Mouse (Mus musculus): ENCODE data around the gene Aldh1l1. TPM values are rescaled to one million over a fixed set of nuclear protein-coding genes. Genes with fewer than 3 reads are reported as not detected.
A peak's percentile ranks its signal among the peaks of the same experiment; 100 is the strongest.
"Not testable (repeated sequence)": the region's sequence is repeated elsewhere in the genome, so short reads cannot be mapped to it uniquely, and the experiment has no call there.

Aldh1l1 gene
- polyA plus RNA-seq, 1 experiment from 2014 or later: 1.1 TPM

GRCm38 (mm10) chr6:90622758-90623455 lies 136.7 kb downstream of the Aldh1l1 start:
- 14% methylated on average over 11 of the region's 11 CpGs for WGBS
- ATAC-seq (ENCODE audit: extremely low read depth, insufficient number of reproducible peaks, low FRiP score, low TSS enrichment): no peak
- peak overlapping the region; percentile 41 for H3K9ac ChIP-seq
- peak overlapping the region; percentile 46 for H3K4me2 ChIP-seq
- H3K4me1 ChIP-seq: peaks cover 75% of the 10 kb centered on the region
- H3K36me3 ChIP-seq: peaks cover 14% of the 10 kb centered on the region
- no peaks in the 10 kb centered on the region for H3K9me3 ChIP-seq
- peak overlapping the region; percentile 85 for H3K27ac ChIP-seq (replicated peaks)
- H3K4me3 ChIP-seq: no peak overlapping the region
- no peaks in the 10 kb centered on the region for H3K27me3 ChIP-seq (replicated peaks)

GRCm38 (mm10) chr6:90623456-90623836 lies 137.2 kb downstream of the Aldh1l1 start:
- ATAC-seq (ENCODE audit: extremely low read depth, insufficient number of reproducible peaks, low FRiP score, low TSS enrichment): no peak
- H3K36me3 ChIP-seq: peaks cover 14% of the 10 kb centered on the region
- 60% methylated on average over 5 of the region's 5 CpGs for WGBS
- peaks cover 70% of the 10 kb centered on the region for H3K4me1 ChIP-seq
- peak overlapping the region; percentile 41; the same call in 1 of the 2 replicates for H3K9ac ChIP-seq
- H3K27ac ChIP-seq (replicated peaks): peak overlapping the region; percentile 85
- H3K4me3 ChIP-seq: no peak overlapping the region
- peak overlapping the region; percentile 46 for H3K4me2 ChIP-seq
- no peaks in the 10 kb centered on the region for H3K9me3 ChIP-seq
- no peaks in the 10 kb centered on the region for H3K27me3 ChIP-seq (replicated peaks)

- H3K27me3 ChIP-seq (replicated peaks): no peaks in the 10 kb centered on the region
- no peak overlapping the region for H3K4me3 ChIP-seq
- H3K36me3 ChIP-seq: peaks cover 14% of the 10 kb centered on the region
- WGBS: 69% methylated on average over 6 of the region's 6 CpGs
- H3K9ac ChIP-seq: no peak overlapping the region
- H3K4me2 ChIP-seq: no peak overlapping the region
- no peaks in the 10 kb centered on the region for H3K9me3 ChIP-seq
- no peak overlapping the region; the same call in 1 of the 2 replicates for H3K27ac ChIP-seq (replicated peaks)
- H3K4me1 ChIP-seq: peaks cover 63% of the 10 kb centered on the region
- no peak for ATAC-seq (ENCODE audit: extremely low read depth, insufficient number of reproducible peaks, low FRiP score, low TSS enrichment)
These were observed 138.0 kb downstream of the Aldh1l1 start for GRCm38 (mm10) chr6:90624184-90624583.

- no peaks in the 10 kb centered on the region for H3K9me3 ChIP-seq
- H3K9ac ChIP-seq: peak overlapping the region; percentile 20; the same call in 1 of the 2 replicates
- ATAC-seq (ENCODE audit: extremely low read depth, insufficient number of reproducible peaks, low FRiP score, low TSS enrichment): no peak
- H3K36me3 ChIP-seq: peaks cover 16% of the 10 kb centered on the region
- no peak overlapping the region for H3K27ac ChIP-seq (replicated peaks)
- WGBS: 57% methylated on average over 11 of the region's 11 CpGs
- peaks cover 57% of the 10 kb centered on the region for H3K4me1 ChIP-seq
- H3K27me3 ChIP-seq (replicated peaks): no peaks in the 10 kb centered on the region
- H3K4me3 ChIP-seq: no peak overlapping the region
- peak overlapping the region; percentile 28; the same call in 1 of the 2 replicates for H3K4me2 ChIP-seq
These were observed 138.5 kb downstream of the Aldh1l1 start for GRCm38 (mm10) chr6:90624733-90625132.

- ATAC-seq (ENCODE audit: extremely low read depth, insufficient number of reproducible peaks, low FRiP score, low TSS enrichment): no peak
These were observed 139.2 kb downstream of the Aldh1l1 start for GRCm38 (mm10) chr6:90625207-90625994.

GRCm38 (mm10) chr6:90627556-90627955 lies 141.3 kb downstream of the Aldh1l1 start:
- no peak overlapping the region for H3K4me2 ChIP-seq
- WGBS: 81% methylated on average over 4 of the region's 4 CpGs
- peaks cover 31% of the 10 kb centered on the region for H3K4me1 ChIP-seq
- no peak for ATAC-seq (ENCODE audit: extremely low read depth, insufficient number of reproducible peaks, low FRiP score, low TSS enrichment)
- no peak overlapping the region for H3K27ac ChIP-seq (replicated peaks)
- H3K9ac ChIP-seq: no peak overlapping the region
- H3K9me3 ChIP-seq: no peaks in the 10 kb centered on the region
- peaks cover 25% of the 10 kb centered on the region for H3K36me3 ChIP-seq
- H3K4me3 ChIP-seq: no peak overlapping the region
- H3K27me3 ChIP-seq (replicated peaks): no peaks in the 10 kb centered on the region

More at GRCm38 (mm10) chr6:90625207-90625994, 139.2 kb downstream of the Aldh1l1 start:
- no peaks in the 10 kb centered on the region for H3K9me3 ChIP-seq
- peaks cover 21% of the 10 kb centered on the region for H3K36me3 ChIP-seq
- H3K27me3 ChIP-seq (replicated peaks): no peaks in the 10 kb centered on the region
- peaks cover 52% of the 10 kb centered on the region for H3K4me1 ChIP-seq
- no peak overlapping the region for H3K27ac ChIP-seq (replicated peaks)
- H3K9ac ChIP-seq: no peak overlapping the region
- H3K4me2 ChIP-seq: peak overlapping the region; percentile 28; the same call in 1 of the 2 replicates
- no peak overlapping the region for H3K4me3 ChIP-seq
- 79% methylated on average over 7 of the region's 7 CpGs for WGBS

- Histone ChIP-seq H3K4me3 (no peak overlapping the region), H3K27ac (replicated peaks) (no peak overlapping the region), H3K4me1 (peaks cover 11% of the 10 kb centered on the region), H3K36me3 (peaks cover 25% of the 10 kb centered on the region), H3K9ac (no peak overlapping the region), H3K27me3 (replicated peaks) (no peaks in the 10 kb centered on the region), H3K9me3 (no peaks in the 10 kb centered on the region), H3K4me2 (no peak overlapping the region)
- WGBS: 87% methylated on average over 6 of the region's 6 CpGs
- no peak for ATAC-seq (ENCODE audit: extremely low read depth, insufficient number of reproducible peaks, low FRiP score, low TSS enrichment)
These were observed 143.3 kb downstream of the Aldh1l1 start for GRCm38 (mm10) chr6:90629506-90629905.

GRCm38 (mm10) chr6:90630427-90630826 lies 144.2 kb downstream of the Aldh1l1 start:
- Histone ChIP-seq H3K4me1 (peaks cover 2% of the 10 kb centered on the region), H3K4me2 (no peak overlapping the region), H3K27ac (replicated peaks) (no peak overlapping the region), H3K27me3 (replicated peaks) (no peaks in the 10 kb centered on the region), H3K36me3 (peaks cover 24% of the 10 kb centered on the region), H3K4me3 (no peak overlapping the region), H3K9ac (no peak overlapping the region), H3K9me3 (no peaks in the 10 kb centered on the region)
- no peak for ATAC-seq (ENCODE audit: extremely low read depth, insufficient number of reproducible peaks, low FRiP score, low TSS enrichment)
- WGBS: 84% methylated on average over 7 of the region's 7 CpGs

GRCm38 (mm10) chr6:90632526-90632925 lies 146.3 kb downstream of the Aldh1l1 start:
- not testable (repeated sequence) for H3K4me2 ChIP-seq; H3K9me3 ChIP-seq; H3K4me1 ChIP-seq; H3K27ac ChIP-seq (replicated peaks); H3K9ac ChIP-seq; H3K27me3 ChIP-seq (replicated peaks); H3K4me3 ChIP-seq; ATAC-seq (ENCODE audit: extremely low read depth, insufficient number of reproducible peaks, low FRiP score, low TSS enrichment)
- WGBS: 67% methylated on average over 3 of the region's 3 CpGs
- H3K36me3 ChIP-seq: peaks cover 18% of the 10 kb centered on the region

- Histone ChIP-seq H3K4me1 (no peaks in the 10 kb centered on the region), H3K27ac (replicated peaks) (no peak overlapping the region), H3K36me3 (peaks cover 38% of the 10 kb centered on the region), H3K9me3 (no peaks in the 10 kb centered on the region), H3K4me2 (no peak overlapping the region), H3K27me3 (replicated peaks) (no peaks in the 10 kb centered on the region), H3K9ac (no peak overlapping the region), H3K4me3 (no peak overlapping the region)
- WGBS: 29% methylated on average over 4 of the region's 4 CpGs
- ATAC-seq (ENCODE audit: extremely low read depth, insufficient number of reproducible peaks, low FRiP score, low TSS enrichment): no peak
These were observed 148.9 kb downstream of the Aldh1l1 start for GRCm38 (mm10) chr6:90635081-90635480.

- no peak overlapping the region for H3K27ac ChIP-seq (replicated peaks)
- no peak overlapping the region for H3K9ac ChIP-seq
- no peaks in the 10 kb centered on the region for H3K9me3 ChIP-seq
- ATAC-seq (ENCODE audit: extremely low read depth, insufficient number of reproducible peaks, low FRiP score, low TSS enrichment): no peak
- H3K4me1 ChIP-seq: no peaks in the 10 kb centered on the region
- peaks cover 36% of the 10 kb centered on the region for H3K36me3 ChIP-seq
- no peak overlapping the region for H3K4me2 ChIP-seq
- no peaks in the 10 kb centered on the region for H3K27me3 ChIP-seq (replicated peaks)
- 72% methylated on average over 3 of the region's 3 CpGs for WGBS
- no peak overlapping the region for H3K4me3 ChIP-seq
These were observed 149.4 kb downstream of the Aldh1l1 start for GRCm38 (mm10) chr6:90635611-90636010.

All from heart, embryonic 13.5 days (tissue).